Mouse (Mus musculus) C2C12 (cell line): Measurements from ENCODE around the gene Tmem178. TPM values are rescaled to one million over a fixed set of nuclear protein-coding genes. Genes with fewer than 3 reads are reported as not detected.

Source experiments
- H3K27me3 ChIP-seq: one replicate; pipeline ENCODE4 v1.6.1; 2011; ENCODE audit not compliant: control insufficient read depth, insufficient read depth, insufficient read length
- H3K36me3 ChIP-seq: one replicate; pipeline ENCODE4 v1.6.1; 2011; ENCODE audit not compliant: control insufficient read depth, insufficient read depth
- H3K4me3 ChIP-seq: one replicate; pipeline ENCODE4 v1.5.1; 2011; ENCODE audit warnings: mild to moderate bottlenecking, control low read depth; ENCODE audit not compliant: poor library complexity, insufficient read depth, severe bottlenecking
- H3K79me2 ChIP-seq: one replicate; pipeline ENCODE4 v1.6.1; 2011; ENCODE audit not compliant: control insufficient read depth, insufficient read depth
- H3K79me3 ChIP-seq: one replicate; pipeline ENCODE4 v1.6.1; 2011; ENCODE audit warnings: low read depth, control low read depth
- H3ac ChIP-seq: one replicate; pipeline ENCODE3; 2011; ENCODE audit warnings: low read depth; ENCODE audit not compliant: control insufficient read depth, insufficient read length
- CEBPB ChIP-seq: IDR thresholded peaks from one replicate; pipeline ENCODE4 v1.6.1; 2011; ENCODE audit warnings: low read depth, mild to moderate bottlenecking, control low read depth, moderate library complexity
- CTCF ChIP-seq: IDR thresholded peaks from one replicate; pipeline ENCODE4 v1.5.1; 2011; ENCODE audit not compliant: control insufficient read depth, insufficient read depth, insufficient read length
- FOSL1 ChIP-seq: IDR thresholded peaks from one replicate; pipeline ENCODE4 v1.8.0; 2011; ENCODE audit warnings: mild to moderate bottlenecking, low read length; ENCODE audit not compliant: poor library complexity, insufficient read depth, severe bottlenecking
- MAX ChIP-seq: IDR thresholded peaks from one replicate; pipeline ENCODE4 v1.6.1; 2011; ENCODE audit warnings: mild to moderate bottlenecking, control low read depth
- MYOD1 ChIP-seq: IDR thresholded peaks from one replicate; pipeline ENCODE4 v1.6.1; 2011; ENCODE audit warnings: low read depth; ENCODE audit not compliant: control insufficient read depth, insufficient read length
- MYOG ChIP-seq: IDR thresholded peaks from one replicate; pipeline ENCODE4 v1.6.1; 2011; ENCODE audit not compliant: control insufficient read depth, insufficient read length; ENCODE audit errors: extremely low read depth
- USF1 ChIP-seq: IDR thresholded peaks from one replicate; pipeline ENCODE4 v1.6.1; 2011; ENCODE audit warnings: low read depth, mild to moderate bottlenecking, control low read depth, moderate library complexity
- long read RNA-seq, 2 experiments: library from polyadenylated mRNA; unstranded; transcript quantifications; one replicate each; pipeline ENCODE4 v2.0.0; 2019 to 2020
- polyA plus RNA-seq: library from polyadenylated mRNA; unstranded; fragments of >200 nt; fragmentation: generic; extraction: Trizol; gene quantifications from one replicate; pipeline ENCODE4 v1.2.1, GENCODE M21; 2012; ENCODE audit warnings: missing spikeins

Gene Tmem178
- polyA plus RNA-seq, result not detected
- long read RNA-seq, experiment 1, result 0 reads
- long read RNA-seq, experiment 2, result 0 reads

GRCm38 (mm10) chr17:80944530-80945198, at the start of gene Tmem178:
Tmem178 (plus strand) TSS chr17:80944632.
- Histone ChIP-seq H3K36me3 (no peaks in the 10 kb centered on the region), H3K27me3 (peaks cover 43% of the 10 kb centered on the region), H3K79me2 (no peaks in the 10 kb centered on the region), H3ac (no peak within 1 kb of the TSS), H3K4me3 (no peak within 1 kb of the TSS), H3K79me3 (no peaks in the 10 kb centered on the region)
- TF ChIP-seq CTCF (no peak), MYOD1 (no peak), USF1 (no peak), MAX (no peak), MYOG (no peak), CEBPB (no peak), FOSL1 (no peak)

- TF ChIP-seq FOSL1 (no peak), CTCF (no peak), CEBPB (no peak), MAX (no peak), USF1 (no peak), MYOD1 (no peak), MYOG (no peak)
- Histone ChIP-seq H3K27me3 (peaks cover 52% of the 10 kb centered on the region), H3K79me3 (no peaks in the 10 kb centered on the region), H3K79me2 (no peaks in the 10 kb centered on the region), H3K4me3 (no peak overlapping the region), H3ac (no peak overlapping the region), H3K36me3 (no peaks in the 10 kb centered on the region)
Measured at GRCm38 (mm10) chr17:80896481-80896880, 48.0 kb upstream of the Tmem178 start.

- no peaks in the 10 kb centered on the region for H3K79me2 ChIP-seq
- TF ChIP-seq MYOG (no peak), CEBPB (no peak), CTCF (no peak), MAX (no peak), USF1 (no peak), MYOD1 (no peak), FOSL1 (no peak)
- no peaks in the 10 kb centered on the region for H3K36me3 ChIP-seq
- no peaks in the 10 kb centered on the region for H3K79me3 ChIP-seq
- H3K27me3 ChIP-seq, result peaks cover 54% of the 10 kb centered on the region
- H3ac ChIP-seq, result no peak overlapping the region
- H3K4me3 ChIP-seq, result no peak overlapping the region
Measured at GRCm38 (mm10) chr17:80897709-80898440, 46.6 kb upstream of the Tmem178 start.

- Histone ChIP-seq H3K79me2 (no peaks in the 10 kb centered on the region), H3ac (no peak overlapping the region), H3K79me3 (no peaks in the 10 kb centered on the region), H3K36me3 (no peaks in the 10 kb centered on the region), H3K27me3 (peaks cover 62% of the 10 kb centered on the region), H3K4me3 (no peak overlapping the region)
- no peak for TF ChIP-seq USF1
- no peak for TF ChIP-seq CTCF
- no peak for TF ChIP-seq MAX
- TF ChIP-seq MYOG, result no peak
- no peak for TF ChIP-seq CEBPB
- TF ChIP-seq FOSL1, result no peak
- no peak for TF ChIP-seq MYOD1
Measured at GRCm38 (mm10) chr17:80899513-80900199, 44.8 kb upstream of the Tmem178 start.

GRCm38 (mm10) chr17:80900200-80900520, 44.3 kb upstream of the Tmem178 start:
- H3K79me2 ChIP-seq, result no peaks in the 10 kb centered on the region
- H3ac ChIP-seq, result no peak overlapping the region
- H3K4me3 ChIP-seq, result no peak overlapping the region
- no peaks in the 10 kb centered on the region for H3K36me3 ChIP-seq
- H3K79me3 ChIP-seq, result no peaks in the 10 kb centered on the region
- no peak for TF ChIP-seq MYOD1
- no peak for TF ChIP-seq FOSL1
- no peak for TF ChIP-seq CEBPB
- no peak for TF ChIP-seq CTCF
- peaks cover 61% of the 10 kb centered on the region for H3K27me3 ChIP-seq

- Histone ChIP-seq H3K79me2 (no peaks in the 10 kb centered on the region), H3K27me3 (peaks cover 46% of the 10 kb centered on the region), H3K36me3 (no peaks in the 10 kb centered on the region), H3ac (no peak overlapping the region), H3K4me3 (no peak overlapping the region), H3K79me3 (no peaks in the 10 kb centered on the region)
- TF ChIP-seq MYOG, result no peak
- TF ChIP-seq CEBPB, result no peak
- TF ChIP-seq CTCF, result no peak
- no peak for TF ChIP-seq MYOD1
- no peak for TF ChIP-seq FOSL1
- TF ChIP-seq MAX, result no peak
- TF ChIP-seq USF1, result no peak
Measured at GRCm38 (mm10) chr17:80901885-80902284, 42.5 kb upstream of the Tmem178 start.
